Mouse (Mus musculus) limb, embryonic 15.5 days (tissue): Measurements from ENCODE around the gene Tcte1. TPM values are rescaled to one million over a fixed set of nuclear protein-coding genes. Genes with fewer than 3 reads are reported as not detected.

Experiments used
- ATAC-seq: fragments of 200-750 bp; cut with Nextera tagmentation; 2 replicates; pipeline ENCODE4 v1.8.0; 2017; ENCODE audit warnings: low read depth, moderate TSS enrichment; ENCODE audit not compliant: insufficient number of reproducible peaks, low FRiP score, low TSS enrichment
- H3K27ac ChIP-seq: fragments of 300-500 bp; sonication (generic); 2 replicates; pipeline ENCODE4 v1.5.1; 2015; ENCODE audit warnings: moderate library complexity, mild to moderate bottlenecking, inconsistent platforms
- H3K27me3 ChIP-seq: fragments of 300-500 bp; sonication (generic); 2 replicates; pipeline ENCODE4 v1.6.1; 2015; ENCODE audit warnings: inconsistent platforms
- H3K36me3 ChIP-seq: fragments of 300-500 bp; sonication (generic); 2 replicates; pipeline ENCODE4 v1.6.1; 2015; ENCODE audit warnings: inconsistent platforms
- H3K4me1 ChIP-seq: fragments of 300-500 bp; sonication (generic); 2 replicates; pipeline ENCODE4 v1.6.1; 2015; ENCODE audit warnings: inconsistent platforms
- H3K4me2 ChIP-seq: fragments of 300-500 bp; sonication (generic); 2 replicates; pipeline ENCODE4 v1.6.1; 2015; ENCODE audit warnings: mild to moderate bottlenecking, inconsistent platforms
- H3K4me3 ChIP-seq: fragments of 300-500 bp; sonication (generic); 2 replicates; pipeline ENCODE4 v1.5.1; 2015; ENCODE audit warnings: mild to moderate bottlenecking, inconsistent platforms
- H3K9ac ChIP-seq: fragments of 300-500 bp; sonication (generic); 2 replicates; pipeline ENCODE4 v1.6.1; 2015; ENCODE audit warnings: inconsistent platforms
- H3K9me3 ChIP-seq: fragments of 300-500 bp; sonication (generic); 2 replicates; pipeline ENCODE4 v1.6.1; 2016; ENCODE audit warnings: inconsistent platforms
- WGBS: fragments of 180-500 bp; shearing (Covaris S2); methylation state at CpG from one replicate; pipeline ENCODE4 v1.1.7; 2015; 5-methylcytosine and 5-hydroxymethylcytosine counted together
- polyA plus RNA-seq: library from polyadenylated mRNA; unstranded; fragments of >200 nt; fragmentation: Nextera tagmentation; extraction: Ambion mirVana; gene quantifications from 2 replicates; pipeline ENCODE4 v1.2.1, GENCODE M21; 2015

Gene Tcte1
- polyA plus RNA-seq, 1 experiment from 2014 or later, result 0.19 TPM

DNA sequence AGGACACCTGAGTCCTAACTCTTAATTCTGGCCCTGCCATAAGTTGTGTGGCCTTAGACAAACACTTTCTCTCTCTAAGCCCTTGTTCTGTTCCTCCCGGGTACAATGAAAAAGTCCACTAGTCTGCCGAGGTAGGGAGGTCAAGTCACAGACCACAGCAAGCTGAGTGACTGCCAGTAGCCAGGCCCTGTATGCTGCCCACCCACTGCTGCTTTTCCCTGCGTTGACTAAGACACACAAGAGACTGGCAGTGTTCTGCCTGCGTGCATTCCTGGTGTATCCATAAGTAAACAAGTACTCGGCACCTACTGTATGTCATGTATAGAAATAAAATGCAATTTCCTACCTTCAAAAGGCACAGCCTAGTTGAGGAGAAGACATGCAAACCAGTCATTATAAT, 27.0 kb downstream of the Tcte1 start:
- ATAC-seq, result no peak
- Histone ChIP-seq H3K4me1 (peaks cover 28% of the 10 kb centered on the region), H3K4me3 (no peak overlapping the region), H3K9me3 (no peaks in the 10 kb centered on the region), H3K27me3 (peaks cover 39% of the 10 kb centered on the region), H3K9ac (no peak overlapping the region), H3K27ac (no peak overlapping the region), H3K4me2 (peak overlapping the region; percentile 94), H3K36me3 (0 out of 2 replicates have a peak, but pooled peaks cover 4% of the 10 kb centered on the region)
- WGBS, result 35% methylated on average over 5 of the region's 5 CpGs

GRCm38 (mm10) chr17:45551249-45551796, 28.1 kb downstream of the Tcte1 start:
- Histone ChIP-seq H3K9ac (no peak overlapping the region), H3K4me3 (no peak overlapping the region), H3K36me3 (0 out of 2 replicates have a peak, but pooled peaks cover 3% of the 10 kb centered on the region), H3K27me3 (peaks cover 28% of the 10 kb centered on the region), H3K4me2 (no peak overlapping the region), H3K27ac (no peak overlapping the region), H3K9me3 (no peaks in the 10 kb centered on the region), H3K4me1 (peaks cover 30% of the 10 kb centered on the region)
- ATAC-seq, result no peak
- 39% methylated on average over 7 of the region's 7 CpGs for WGBS

- 5% methylated on average over 8 of the region's 8 CpGs for WGBS
Observed at GRCm38 (mm10) chr17:45551816-45552451, 28.7 kb downstream of the Tcte1 start.

GRCm38 (mm10) chr17:45553065-45553464, 29.8 kb downstream of the Tcte1 start:
- peaks cover 35% of the 10 kb centered on the region for H3K4me1 ChIP-seq
- H3K27ac ChIP-seq, result no peak overlapping the region
- H3K9me3 ChIP-seq, result no peaks in the 10 kb centered on the region
- peaks cover 18% of the 10 kb centered on the region for H3K27me3 ChIP-seq
- WGBS, result 81% methylated on average over 3 of the region's 3 CpGs
- H3K36me3 ChIP-seq, result no peaks in the 10 kb centered on the region
- no peak for ATAC-seq
- H3K4me3 ChIP-seq, result no peak overlapping the region
- no peak overlapping the region for H3K4me2 ChIP-seq
- H3K9ac ChIP-seq, result no peak overlapping the region

More at GRCm38 (mm10) chr17:45551816-45552451, 28.7 kb downstream of the Tcte1 start:
- no peak overlapping the region for H3K27ac ChIP-seq
- no peak overlapping the region for H3K4me2 ChIP-seq
- peaks cover 35% of the 10 kb centered on the region for H3K4me1 ChIP-seq
- no peak overlapping the region for H3K9ac ChIP-seq
- no peaks in the 10 kb centered on the region for H3K9me3 ChIP-seq
- ATAC-seq, result no peak
- peaks cover 26% of the 10 kb centered on the region for H3K27me3 ChIP-seq
- no peak overlapping the region for H3K4me3 ChIP-seq
- H3K36me3 ChIP-seq, result 0 out of 2 replicates have a peak, but pooled peaks cover under 1% of the 10 kb centered on the region

DNA sequence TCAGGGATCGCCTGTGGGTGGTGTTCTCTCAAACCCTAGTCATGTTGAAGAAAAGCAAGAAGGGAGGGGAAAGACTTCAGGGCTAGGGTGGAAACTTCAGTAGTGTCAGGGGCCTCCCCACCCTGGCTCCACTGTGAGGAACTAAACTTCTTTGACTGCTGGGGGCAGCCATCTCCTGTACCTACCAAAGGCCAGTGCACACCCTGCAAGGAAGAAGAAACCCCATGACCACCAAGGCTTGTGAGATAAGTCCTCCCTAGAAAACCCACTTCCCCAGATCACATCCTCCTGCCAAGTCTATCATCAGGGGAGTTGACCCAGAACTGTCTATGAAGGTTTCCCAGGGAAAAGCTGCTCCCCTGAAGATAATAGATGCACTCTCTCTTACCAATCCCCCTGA, 31.2 kb downstream of the Tcte1 start:
- H3K4me1 ChIP-seq, result peaks cover 29% of the 10 kb centered on the region

DNA sequence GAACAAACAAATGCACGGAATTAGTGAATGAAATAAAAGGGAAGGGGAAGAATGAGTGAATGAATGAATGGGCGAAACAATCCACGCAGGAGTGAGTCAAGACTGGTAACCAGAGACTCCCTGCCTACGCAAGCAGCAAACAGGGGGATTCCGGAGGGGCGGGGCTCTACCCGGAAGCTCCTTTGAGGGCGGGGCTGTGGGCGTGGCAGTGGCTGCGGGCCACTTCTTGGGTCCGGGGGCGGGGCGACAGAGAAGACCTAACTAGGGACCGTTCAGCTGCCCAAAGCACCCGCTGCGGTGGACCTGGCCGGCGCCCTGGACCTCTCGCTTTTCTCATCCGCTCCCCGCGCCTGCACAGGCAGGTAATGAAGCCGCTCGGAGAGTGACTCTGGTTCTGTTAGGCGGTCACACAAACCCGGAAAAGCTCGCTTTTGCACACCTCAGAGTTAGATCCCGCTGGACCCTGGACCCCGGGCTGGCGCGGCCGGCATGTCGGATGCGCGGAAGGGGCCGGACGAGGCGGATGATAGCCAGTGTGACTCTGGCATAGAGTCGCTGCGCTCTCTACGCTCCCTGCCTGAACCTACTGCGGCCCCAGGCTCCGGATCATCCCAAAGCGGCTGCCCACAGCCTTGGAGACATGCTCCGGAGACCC, 32.3 kb downstream of the Tcte1 start, which contains the start of gene Nfkbie:
Gene Nfkbie (plus strand): TSS at position 252 of the 655 bp plus-strand sequence.
- peak within 1 kb of the TSS; percentile 27; the same call in 1 of the 2 replicates for H3K27ac ChIP-seq

More for the DNA sequence above, 31.2 kb downstream of the Tcte1 start:
- Histone ChIP-seq H3K4me3 (no peak overlapping the region), H3K9ac (no peak overlapping the region), H3K27me3 (peaks cover 10% of the 10 kb centered on the region), H3K9me3 (no peaks in the 10 kb centered on the region), H3K4me2 (no peak overlapping the region), H3K27ac (no peak overlapping the region), H3K36me3 (no peaks in the 10 kb centered on the region)
- WGBS, result 48% methylated on average over 1 of the region's 1 CpGs
- no peak for ATAC-seq

GRCm38 (mm10) chr17:45556107-45556489, 32.9 kb downstream of the Tcte1 start:
- H3K27me3 ChIP-seq, result peaks cover 10% of the 10 kb centered on the region
- peak overlapping the region; percentile 27; the same call in 1 of the 2 replicates for H3K27ac ChIP-seq
- WGBS, result 2% methylated on average over 14 of the region's 14 CpGs
- no peak for ATAC-seq
- peak overlapping the region; percentile 67 for H3K4me3 ChIP-seq
- H3K9me3 ChIP-seq, result no peaks in the 10 kb centered on the region
- H3K4me1 ChIP-seq, result peaks cover 21% of the 10 kb centered on the region
- H3K4me2 ChIP-seq, result peak overlapping the region; percentile 96
- no peaks in the 10 kb centered on the region for H3K36me3 ChIP-seq
- peak overlapping the region; percentile 66 for H3K9ac ChIP-seq

More for the DNA sequence above, 32.3 kb downstream of the Tcte1 start, which contains the start of gene Nfkbie:
- Histone ChIP-seq H3K4me3 (peak within 1 kb of the TSS; percentile 67), H3K9ac (peak within 1 kb of the TSS; percentile 66), H3K27me3 (peaks cover 10% of the 10 kb centered on the region), H3K4me1 (peaks cover 21% of the 10 kb centered on the region), H3K36me3 (no peaks in the 10 kb centered on the region), H3K4me2 (peak within 1 kb of the TSS; percentile 96), H3K9me3 (no peaks in the 10 kb centered on the region)
- WGBS, result 0% methylated on average over 44 of the region's 45 CpGs
- ATAC-seq, result peak; percentile 81

DNA sequence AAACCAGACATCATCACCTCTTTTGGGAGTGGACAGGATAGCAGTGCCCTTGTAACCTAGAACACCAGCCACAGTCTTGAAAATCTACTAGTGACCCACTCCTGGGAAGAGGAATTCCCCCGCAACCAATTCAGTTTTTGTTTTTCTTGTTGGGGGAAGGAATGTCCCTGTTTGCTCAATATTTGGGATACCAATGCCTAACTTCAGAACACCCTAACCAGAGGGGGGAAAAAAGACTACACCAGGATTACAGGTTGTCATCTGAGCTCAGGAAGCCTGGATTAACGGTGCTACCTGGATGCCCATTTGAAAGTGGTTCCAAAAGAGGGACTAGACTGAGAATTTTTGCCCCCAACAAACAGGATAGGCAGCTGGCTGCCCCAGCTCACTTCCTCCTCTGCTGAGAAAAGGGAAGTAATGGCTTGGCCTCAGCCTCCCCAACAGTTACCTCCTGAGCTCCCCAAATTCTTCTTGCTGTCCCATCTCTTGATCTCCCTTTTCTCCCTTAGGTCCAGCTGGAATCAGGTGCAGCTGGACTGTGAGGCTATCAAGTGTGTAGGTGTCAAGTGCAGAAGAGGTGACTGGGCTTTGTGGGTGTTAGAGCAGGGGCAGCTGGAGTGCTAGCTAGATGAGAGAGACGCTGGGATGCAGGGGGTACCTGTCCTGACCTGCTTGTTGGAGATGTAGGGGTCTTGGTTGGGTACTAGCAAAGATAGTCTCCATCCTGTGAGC, 33.4 kb downstream of the Tcte1 start:
- Histone ChIP-seq H3K4me3 (peak overlapping the region; percentile 67), H3K4me1 (peaks cover 21% of the 10 kb centered on the region), H3K4me2 (peak overlapping the region; percentile 96), H3K27me3 (peaks cover 10% of the 10 kb centered on the region), H3K9ac (no peak overlapping the region), H3K27ac (no peak overlapping the region), H3K9me3 (no peaks in the 10 kb centered on the region), H3K36me3 (no peaks in the 10 kb centered on the region)
- 70% methylated on average over 3 of the region's 3 CpGs for WGBS
- ATAC-seq, result no peak

DNA sequence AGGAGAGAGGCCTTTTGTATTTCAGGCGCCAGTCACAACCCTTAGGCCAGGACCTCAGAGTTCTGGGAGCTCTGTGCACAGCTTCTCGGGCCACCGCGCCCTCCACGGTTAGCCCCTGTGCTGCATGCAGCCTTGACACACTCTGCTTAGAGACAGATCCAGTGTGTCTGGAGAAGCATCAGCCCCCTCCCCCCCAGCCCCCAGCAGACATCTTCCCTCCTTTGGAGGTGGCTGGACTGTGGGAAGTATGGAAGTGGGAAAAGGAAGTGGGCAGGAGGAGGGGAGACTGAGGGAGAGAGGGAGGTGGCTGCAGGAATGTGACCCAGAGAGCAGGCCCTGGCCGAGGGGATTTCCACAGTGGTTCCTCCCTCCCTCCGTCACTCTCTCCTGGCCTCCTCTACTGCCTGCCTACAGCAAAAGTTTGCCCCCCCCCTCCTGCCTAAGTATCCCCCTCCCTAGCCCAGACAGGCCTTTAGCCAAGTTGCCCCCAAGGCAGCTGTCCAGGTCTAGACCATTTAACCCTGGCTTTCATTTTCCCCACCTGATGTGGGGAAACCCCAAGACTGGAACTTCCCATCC, 34.1 kb downstream of the Tcte1 start:
- ATAC-seq, result no peak
- H3K27ac ChIP-seq, result no peak overlapping the region
- no peak overlapping the region for H3K9ac ChIP-seq
- H3K9me3 ChIP-seq, result no peaks in the 10 kb centered on the region
- no peak overlapping the region for H3K4me3 ChIP-seq
- 76% methylated on average over 6 of the region's 7 CpGs for whole genome bisulfite sequencing
- H3K27me3 ChIP-seq, result peaks cover 10% of the 10 kb centered on the region
- H3K4me1 ChIP-seq, result peaks cover 18% of the 10 kb centered on the region
- no peak overlapping the region for H3K4me2 ChIP-seq
- no peaks in the 10 kb centered on the region for H3K36me3 ChIP-seq

- Histone ChIP-seq H3K27ac (no peak overlapping the region), H3K36me3 (no peaks in the 10 kb centered on the region), H3K4me1 (peaks cover 18% of the 10 kb centered on the region), H3K9ac (no peak overlapping the region), H3K4me3 (no peak overlapping the region), H3K27me3 (peaks cover 10% of the 10 kb centered on the region), H3K4me2 (no peak overlapping the region), H3K9me3 (no peaks in the 10 kb centered on the region)
- 72% methylated on average over 16 of the region's 16 CpGs for WGBS
- ATAC-seq, result no peak
Observed at GRCm38 (mm10) chr17:45557998-45558862, 35.0 kb downstream of the Tcte1 start.
